Mouse (Mus musculus) brain, embryonic 14.5 days (tissue): ENCODE measurements around the gene Trpm5.

ENCODE experiments used
- CTCF ChIP-seq: fragments of 200-500 bp; IDR thresholded peaks from 2 replicates; pipeline ENCODE4 v1.5.1; 2012; ENCODE audit warnings: inconsistent platforms, mild to moderate bottlenecking, moderate library complexity, borderline replicate concordance; ENCODE audit not compliant: insufficient read depth, insufficient read length; ENCODE audit errors: extremely low read depth
- POLR2A ChIP-seq: fragments of 200-500 bp; IDR thresholded peaks from 2 replicates; pipeline ENCODE4 v1.6.1; 2012; ENCODE audit warnings: mild to moderate bottlenecking, inconsistent platforms, borderline replicate concordance; ENCODE audit not compliant: poor library complexity, insufficient read depth, insufficient read length, severe bottlenecking; ENCODE audit errors: extremely low read depth

DNA sequence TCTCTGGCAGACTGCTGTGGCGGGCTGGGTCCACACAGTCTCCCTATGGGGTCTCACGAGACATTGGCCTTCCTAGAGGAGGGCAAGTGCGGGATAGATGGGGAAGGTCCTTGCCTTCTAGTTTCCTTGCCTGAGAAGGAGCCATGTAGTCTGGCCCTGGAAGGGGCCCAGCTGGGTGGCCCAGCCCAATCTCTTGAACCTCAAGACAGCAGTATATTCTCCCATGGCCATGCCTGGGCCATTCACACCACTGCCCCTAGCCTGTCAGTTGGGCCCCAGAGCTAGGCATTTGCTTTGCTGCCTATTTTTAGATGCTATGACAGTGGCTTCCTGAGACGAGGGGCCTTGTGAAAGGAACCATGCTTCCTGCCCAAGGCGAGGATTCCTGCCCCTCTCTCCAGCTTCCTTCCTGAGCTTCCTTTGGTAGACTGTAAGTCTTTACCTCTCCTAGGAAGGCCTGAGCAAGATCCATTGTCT is 36.2 kb downstream of the Trpm5 start:
- TF ChIP-seq CTCF: no peak
- no peak for TF ChIP-seq POLR2A
